Mouse (Mus musculus): ENCODE results near the gene Olfr1045.

The Olfr1045 gene

GRCm38 (mm10) chr2:86202909-86203308 lies at the start of gene Olfr1045:
Olfr1045 (minus strand) TSS chr2:86203009.
- no peak for DNase-seq (ENCODE audit: low read depth, low spot score)

- no peak for DNase-seq (ENCODE audit: low read depth, low spot score)
Observed at GRCm38 (mm10) chr2:86240189-86240588, 37.4 kb upstream of the Olfr1045 start, which contains the start of gene Olfr1048. Olfr1048 (minus strand) TSS chr2:86240289.

GRCm38 (mm10) chr2:86231301-86231700 lies 28.5 kb upstream of the Olfr1045 start, which contains the start of gene Olfr1047:
Olfr1047 (minus strand) TSS chr2:86231401.
- no peak for DNase-seq (ENCODE audit: low read depth, low spot score)

DNA sequence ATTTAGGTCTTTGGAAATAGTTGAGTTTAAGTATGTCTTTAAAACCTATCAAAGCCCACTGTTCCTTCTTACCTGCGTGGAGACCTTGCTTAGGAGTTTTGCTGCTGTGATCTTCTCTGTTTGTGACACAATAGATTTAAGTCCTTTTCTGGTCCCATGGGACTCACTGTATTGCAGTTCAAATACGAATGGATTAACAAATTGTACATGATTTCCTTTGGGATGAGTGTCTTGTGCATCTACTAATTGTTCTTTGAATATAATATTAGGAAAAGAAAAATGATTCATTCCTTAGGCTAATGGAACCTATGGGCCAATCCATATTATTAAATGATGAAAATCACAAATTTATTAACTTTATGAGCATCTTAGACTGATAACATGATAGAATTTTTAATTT lies 16.4 kb upstream of the Olfr1045 start, which contains the start of gene Olfr1046:
Olfr1046 (minus strand) TSS at position 101 of the 400 bp plus-strand sequence.
- no peak for DNase-seq (ENCODE audit: low read depth, low spot score)

- DNase-seq (ENCODE audit: low read depth, low spot score): no peak
Observed at GRCm38 (mm10) chr2:86195863-86196262, 6.9 kb downstream of the Olfr1045 start.

- DNase-seq (ENCODE audit: low read depth, low spot score): no peak
Observed at GRCm38 (mm10) chr2:86185583-86185982, 17.2 kb downstream of the Olfr1045 start, which contains the start of gene Olfr52. Olfr52 (minus strand) TSS chr2:86185683.

DNA sequence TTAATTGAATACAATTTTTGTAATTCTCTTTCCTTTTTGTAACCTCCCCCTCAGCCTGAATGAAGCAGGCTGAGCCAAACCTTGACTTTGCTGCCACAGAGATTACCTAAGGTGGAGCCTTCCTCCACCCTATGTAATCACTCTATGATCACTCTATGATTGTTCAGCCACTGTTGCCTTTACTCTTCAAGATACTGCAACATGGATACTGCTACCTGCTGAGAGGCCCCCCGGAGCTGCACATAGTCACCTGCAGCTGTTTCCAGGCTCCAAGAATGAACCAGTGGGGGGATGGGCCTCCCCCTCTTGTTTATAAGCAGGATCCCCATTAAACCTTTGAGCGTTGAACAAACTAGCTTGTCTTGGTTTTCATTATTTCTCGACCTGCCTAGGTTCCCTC lies 22.9 kb downstream of the Olfr1045 start:
- peak; percentile 53 for DNase-seq (ENCODE audit: low read depth, low spot score)

DNA sequence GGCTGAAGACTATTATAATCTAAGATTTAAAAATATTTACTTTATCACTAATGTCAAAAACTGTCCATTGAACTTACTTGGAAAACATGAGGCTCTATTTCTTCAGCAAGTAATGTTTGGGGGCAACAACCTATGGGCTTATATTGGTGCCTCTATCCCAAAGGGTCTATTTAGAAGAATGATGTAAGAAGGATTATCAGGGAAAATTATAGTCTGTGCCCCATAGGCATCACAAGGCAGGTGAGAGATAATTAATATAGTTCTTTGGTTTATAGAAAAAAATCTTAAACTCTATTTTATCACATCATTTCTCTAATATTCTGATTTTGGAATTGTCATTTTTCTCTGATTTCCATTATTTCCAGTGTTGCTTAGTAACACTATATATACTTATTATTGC lies 25.1 kb downstream of the Olfr1045 start, which contains the start of gene Olfr1044:
Olfr1044 (minus strand) TSS at position 101 of the 400 bp plus-strand sequence.
- no peak for DNase-seq (ENCODE audit: low read depth, low spot score)

- peak; percentile 83 for DNase-seq (ENCODE audit: low read depth, low spot score)
Observed at GRCm38 (mm10) chr2:86175422-86175821, 27.4 kb downstream of the Olfr1045 start.

- DNase-seq (ENCODE audit: low read depth, low spot score): no peak
Observed at GRCm38 (mm10) chr2:86167422-86167821, 35.4 kb downstream of the Olfr1045 start, which contains the start of gene Olfr1043. Olfr1043 (minus strand) TSS chr2:86167522.

DNA sequence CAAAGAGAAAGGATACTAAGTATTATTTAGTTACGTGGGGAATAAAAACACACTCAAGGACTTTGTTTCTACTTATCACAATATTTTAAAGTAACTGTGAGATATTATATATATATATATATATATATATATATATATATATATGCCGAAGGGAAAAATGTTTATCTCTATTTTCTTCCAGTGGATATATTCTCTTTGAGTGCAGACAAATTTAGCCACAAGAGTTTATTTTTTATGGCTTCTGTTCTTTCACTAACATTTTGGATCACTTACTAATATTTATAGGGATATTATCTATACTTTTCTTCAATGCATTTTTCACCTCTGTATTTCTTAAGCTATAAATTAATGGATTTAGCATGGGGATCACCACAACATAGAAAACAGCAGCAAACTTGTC lies 41.1 kb downstream of the Olfr1045 start, which contains the start of gene Olfr1042:
Olfr1042 (minus strand) TSS at position 101 of the 400 bp plus-strand sequence.
- no peak for DNase-seq (ENCODE audit: low read depth, low spot score)

GRCm38 (mm10) chr2:86146632-86147031 lies 56.2 kb downstream of the Olfr1045 start, which contains the start of gene Olfr1040:
Olfr1040 (minus strand) TSS chr2:86146732.
- no peak for DNase-seq (ENCODE audit: low read depth, low spot score)

All from R1 (cell line).